Mouse (Mus musculus): Measurements from ENCODE around the gene Lama1. TPM values are rescaled to one million over a fixed set of nuclear protein-coding genes. Genes with fewer than 3 reads are reported as not detected.
"Not testable (repeated sequence)": the region's sequence is repeated elsewhere in the genome, so short reads cannot be mapped to it uniquely, and the experiment has no call there.

Lama1 gene
- polyA plus RNA-seq, 1 experiment: 1.2 TPM

DNA sequence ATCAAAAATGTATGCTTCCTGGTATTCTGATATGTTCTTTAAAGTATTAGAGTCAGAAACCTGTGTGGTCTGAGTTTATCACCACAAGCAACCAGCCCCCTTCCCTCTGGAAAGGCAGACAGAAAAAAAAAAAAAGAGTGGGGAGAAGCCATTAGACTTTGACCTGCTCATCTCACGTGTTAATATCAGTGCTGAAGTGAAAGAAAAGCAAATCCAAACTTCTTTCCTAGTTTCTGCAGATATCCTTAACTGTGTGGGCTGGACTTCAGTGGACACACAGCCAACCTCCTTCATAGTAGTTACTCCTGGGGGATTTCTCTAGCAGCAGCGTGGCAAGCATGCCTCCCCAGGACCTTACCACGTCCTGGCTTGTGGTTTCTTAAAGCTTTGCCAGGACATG, 34.0 kb downstream of the Lama1 start:
- H3K27me3 ChIP-seq (ENCODE audit: control insufficient read depth, insufficient read depth, low read length): no peaks in the 10 kb centered on the region
- H3K36me3 ChIP-seq (ENCODE audit: control insufficient read depth, insufficient read depth, low read length): no peaks in the 10 kb centered on the region
- TF ChIP-seq CTCF (IDR thresholded peaks at IDR 0.05; ENCODE audit: extremely low read depth, insufficient read length, insufficient replicate concordance, low read depth, low read length) (no peak), POLR2A (IDR thresholded peaks at IDR 0.05; ENCODE audit: low read depth, low read length) (no peak)
- H3K27ac ChIP-seq (ENCODE audit: insufficient read depth, low read depth, low read length): no peak overlapping the region
- 18% methylated on average over 3 of the region's 3 CpGs for WGBS
- H3K4me1 ChIP-seq (ENCODE audit: control insufficient read depth, insufficient read depth, insufficient read length, low read length): no peaks in the 10 kb centered on the region
- no peak overlapping the region for H3K4me3 ChIP-seq (ENCODE audit: low read depth, low read length)

DNA sequence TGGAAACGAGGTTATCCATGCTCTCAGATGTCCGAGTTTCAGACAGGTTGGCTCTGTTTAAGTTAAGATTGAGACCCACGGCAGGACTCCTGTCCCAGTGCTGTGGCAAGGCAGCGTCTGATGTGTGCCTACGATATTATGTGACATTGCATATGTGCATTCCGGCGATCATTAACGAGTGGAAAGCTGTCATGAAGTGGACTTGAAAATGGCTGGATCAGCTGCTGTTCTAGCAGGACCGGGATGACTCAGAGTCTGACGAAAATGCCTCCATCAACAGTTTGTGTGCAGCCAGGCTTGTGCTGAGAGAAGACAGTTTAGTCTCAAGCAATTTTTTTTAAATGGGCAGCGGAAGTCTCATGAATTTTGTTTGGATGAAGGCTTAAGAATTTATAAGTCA, 34.9 kb downstream of the Lama1 start:
- Histone ChIP-seq H3K36me3 (ENCODE audit: control insufficient read depth, insufficient read depth, low read length) (no peaks in the 10 kb centered on the region), H3K27me3 (ENCODE audit: control insufficient read depth, insufficient read depth, low read length) (no peaks in the 10 kb centered on the region), H3K4me3 (ENCODE audit: low read depth, low read length) (no peak overlapping the region), H3K27ac (ENCODE audit: insufficient read depth, low read depth, low read length) (peak overlapping the region; percentile 26), H3K4me1 (ENCODE audit: control insufficient read depth, insufficient read depth, insufficient read length, low read length) (no peaks in the 10 kb centered on the region)
- TF ChIP-seq POLR2A (IDR thresholded peaks at IDR 0.05; ENCODE audit: low read depth, low read length) (no peak), CTCF (IDR thresholded peaks at IDR 0.05; ENCODE audit: extremely low read depth, insufficient read length, insufficient replicate concordance, low read depth, low read length) (no peak)
- WGBS: 70% methylated on average over 11 of the region's 11 CpGs

DNA sequence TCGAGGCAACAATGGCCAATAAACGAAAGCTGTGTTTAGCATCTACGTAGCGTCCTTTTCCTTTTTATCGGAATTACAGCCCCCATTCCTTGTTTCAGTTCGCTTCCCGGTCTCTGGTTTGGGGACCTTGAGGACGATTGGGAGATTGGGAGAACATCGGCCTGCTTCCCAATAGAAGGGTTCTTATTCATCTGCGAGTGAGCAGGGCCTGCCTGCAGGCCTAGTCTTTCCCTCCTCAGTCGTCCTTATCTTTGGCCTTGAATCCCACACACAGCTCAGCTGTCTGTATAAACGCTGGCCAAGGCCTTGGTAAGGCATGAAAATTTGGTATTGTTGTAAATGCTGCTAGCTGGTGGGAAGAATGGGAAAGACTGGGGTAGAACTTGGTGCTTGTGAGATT, 36.5 kb downstream of the Lama1 start:
- Histone ChIP-seq H3K4me3 (ENCODE audit: low read depth, low read length) (no peak overlapping the region), H3K27ac (ENCODE audit: insufficient read depth, low read depth, low read length) (no peak overlapping the region), H3K4me1 (ENCODE audit: control insufficient read depth, insufficient read depth, insufficient read length, low read length) (no peaks in the 10 kb centered on the region), H3K36me3 (ENCODE audit: control insufficient read depth, insufficient read depth, low read length) (no peaks in the 10 kb centered on the region), H3K27me3 (ENCODE audit: control insufficient read depth, insufficient read depth, low read length) (no peaks in the 10 kb centered on the region)
- WGBS: 69% methylated on average over 12 of the region's 12 CpGs
- TF ChIP-seq POLR2A (IDR thresholded peaks at IDR 0.05; ENCODE audit: low read depth, low read length) (no peak), CTCF (IDR thresholded peaks at IDR 0.05; ENCODE audit: extremely low read depth, insufficient read length, insufficient replicate concordance, low read depth, low read length) (no peak)

DNA sequence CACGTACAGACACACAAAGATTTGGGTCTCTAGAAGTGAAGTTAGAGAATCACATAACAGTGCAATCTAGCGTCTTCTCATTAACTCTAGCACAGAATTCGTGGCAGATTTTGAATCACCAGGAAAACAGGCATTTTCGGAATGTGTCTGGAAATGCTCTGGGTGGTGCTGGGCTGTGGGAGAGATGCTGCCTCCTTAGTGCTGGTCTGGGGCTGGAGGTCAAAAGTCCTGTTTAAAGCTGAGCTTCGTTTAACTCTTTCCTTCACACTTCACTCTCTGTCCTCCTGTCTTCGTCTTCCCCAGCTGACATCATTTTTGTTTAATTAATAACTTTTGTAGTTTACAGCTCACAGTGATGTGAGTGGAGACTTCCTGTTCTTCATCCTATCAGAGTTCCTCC, 38.7 kb downstream of the Lama1 start:
- Histone ChIP-seq H3K36me3 (ENCODE audit: control insufficient read depth, insufficient read depth, low read length) (no peaks in the 10 kb centered on the region), H3K27me3 (ENCODE audit: control insufficient read depth, insufficient read depth, low read length) (no peaks in the 10 kb centered on the region), H3K4me1 (ENCODE audit: control insufficient read depth, insufficient read depth, insufficient read length, low read length) (no peaks in the 10 kb centered on the region), H3K4me3 (ENCODE audit: low read depth, low read length) (no peak overlapping the region), H3K27ac (ENCODE audit: insufficient read depth, low read depth, low read length) (no peak overlapping the region)
- no peak for TF ChIP-seq CTCF (IDR thresholded peaks at IDR 0.05; ENCODE audit: extremely low read depth, insufficient read length, insufficient replicate concordance, low read depth, low read length)
- no peak for TF ChIP-seq POLR2A (IDR thresholded peaks at IDR 0.05; ENCODE audit: low read depth, low read length)
- 46% methylated on average over 6 of the region's 6 CpGs for WGBS

DNA sequence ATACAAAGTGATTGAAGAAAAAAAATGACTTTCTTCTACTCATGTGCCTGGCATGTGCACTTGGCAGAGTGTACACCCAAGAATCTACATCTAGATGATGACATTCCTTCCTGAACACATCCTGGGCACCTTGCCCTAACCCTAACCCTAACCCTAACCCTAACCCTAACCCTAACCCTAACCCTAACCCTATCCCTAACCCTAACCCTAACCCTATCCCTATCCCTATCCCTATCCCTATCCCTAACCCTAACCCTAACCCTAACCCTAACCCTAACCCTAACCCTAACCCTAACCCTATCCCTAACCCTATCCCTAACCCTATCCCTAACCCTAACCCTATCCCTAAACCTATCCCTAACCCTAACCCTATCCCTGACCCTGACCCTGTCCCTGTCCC, 44.2 kb downstream of the Lama1 start:
- not testable (repeated sequence) for H3K27me3 ChIP-seq (ENCODE audit: control insufficient read depth, insufficient read depth, low read length); H3K36me3 ChIP-seq (ENCODE audit: control insufficient read depth, insufficient read depth, low read length); H3K27ac ChIP-seq (ENCODE audit: insufficient read depth, low read depth, low read length); H3K4me3 ChIP-seq (ENCODE audit: low read depth, low read length); H3K4me1 ChIP-seq (ENCODE audit: control insufficient read depth, insufficient read depth, insufficient read length, low read length)

DNA sequence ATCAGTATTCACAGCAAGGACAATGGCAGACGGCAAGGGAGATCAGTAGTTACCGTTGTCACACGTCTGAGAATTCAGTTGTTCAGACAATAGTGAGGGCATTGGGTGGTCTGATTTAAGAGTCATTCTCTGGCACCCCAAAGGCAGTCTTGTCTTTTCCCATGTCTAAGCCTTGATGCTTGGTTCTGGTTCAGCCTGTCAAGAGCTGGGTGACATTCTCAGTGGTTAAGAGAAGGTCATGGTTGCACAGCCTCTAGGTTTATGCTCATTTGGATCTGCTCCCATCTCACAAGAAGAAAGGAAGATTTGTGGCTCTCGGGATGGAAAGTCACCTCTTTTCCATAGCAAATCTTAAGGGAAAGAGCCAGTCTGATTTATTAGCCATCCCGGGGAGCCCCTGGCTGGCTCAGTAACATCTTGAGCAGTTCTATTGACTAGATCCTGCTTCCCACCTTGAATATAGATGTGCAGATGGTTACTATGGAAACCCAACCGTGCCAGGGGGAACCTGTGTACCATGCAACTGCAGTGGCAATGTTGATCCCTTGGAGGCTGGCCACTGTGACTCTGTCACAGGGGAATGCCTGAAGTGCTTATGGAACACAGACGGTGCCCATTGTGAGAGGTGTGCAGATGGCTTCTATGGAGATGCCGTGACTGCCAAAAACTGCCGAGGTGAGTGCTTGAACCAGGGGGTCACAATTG, 67.3 kb downstream of the Lama1 start:
- TF ChIP-seq CTCF (IDR thresholded peaks at IDR 0.05; ENCODE audit: extremely low read depth, insufficient read length, insufficient replicate concordance, low read depth, low read length) (no peak), POLR2A (IDR thresholded peaks at IDR 0.05; ENCODE audit: low read depth, low read length) (no peak)
- Histone ChIP-seq H3K4me3 (ENCODE audit: low read depth, low read length) (no peak overlapping the region), H3K27ac (ENCODE audit: insufficient read depth, low read depth, low read length) (no peak overlapping the region), H3K4me1 (ENCODE audit: control insufficient read depth, insufficient read depth, insufficient read length, low read length) (no peaks in the 10 kb centered on the region), H3K36me3 (ENCODE audit: control insufficient read depth, insufficient read depth, low read length) (no peaks in the 10 kb centered on the region), H3K27me3 (ENCODE audit: control insufficient read depth, insufficient read depth, low read length) (no peaks in the 10 kb centered on the region)
- 87% methylated on average over 9 of the region's 9 CpGs for WGBS

DNA sequence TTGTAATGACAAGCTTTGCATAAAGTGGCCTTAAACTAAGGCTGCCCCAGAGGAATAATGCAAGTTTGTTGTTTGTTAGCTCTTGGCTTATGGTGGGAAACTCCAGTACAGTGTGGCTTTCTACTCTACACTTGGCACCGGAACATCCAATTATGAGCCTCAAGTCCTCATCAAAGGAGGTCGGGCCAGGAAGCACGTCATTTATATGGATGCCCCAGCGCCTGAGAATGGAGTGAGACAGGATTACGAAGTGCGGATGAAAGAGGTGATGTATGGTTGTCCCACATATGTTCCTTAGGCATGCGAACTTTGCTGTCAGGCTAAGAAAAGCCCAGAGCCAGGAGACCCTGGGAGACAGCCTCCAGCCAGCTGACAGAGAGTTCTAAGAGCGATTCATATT, 76.5 kb downstream of the Lama1 start:
- 83% methylated on average over 8 of the region's 8 CpGs for WGBS
- H3K27ac ChIP-seq (ENCODE audit: insufficient read depth, low read depth, low read length): no peak overlapping the region
- TF ChIP-seq CTCF (IDR thresholded peaks at IDR 0.05; ENCODE audit: extremely low read depth, insufficient read length, insufficient replicate concordance, low read depth, low read length) (no peak), POLR2A (IDR thresholded peaks at IDR 0.05; ENCODE audit: low read depth, low read length) (no peak)
- no peaks in the 10 kb centered on the region for H3K36me3 ChIP-seq (ENCODE audit: control insufficient read depth, insufficient read depth, low read length)
- H3K27me3 ChIP-seq (ENCODE audit: control insufficient read depth, insufficient read depth, low read length): no peaks in the 10 kb centered on the region
- H3K4me3 ChIP-seq (ENCODE audit: low read depth, low read length): no peak overlapping the region
- H3K4me1 ChIP-seq (ENCODE audit: control insufficient read depth, insufficient read depth, insufficient read length, low read length): no peaks in the 10 kb centered on the region

DNA sequence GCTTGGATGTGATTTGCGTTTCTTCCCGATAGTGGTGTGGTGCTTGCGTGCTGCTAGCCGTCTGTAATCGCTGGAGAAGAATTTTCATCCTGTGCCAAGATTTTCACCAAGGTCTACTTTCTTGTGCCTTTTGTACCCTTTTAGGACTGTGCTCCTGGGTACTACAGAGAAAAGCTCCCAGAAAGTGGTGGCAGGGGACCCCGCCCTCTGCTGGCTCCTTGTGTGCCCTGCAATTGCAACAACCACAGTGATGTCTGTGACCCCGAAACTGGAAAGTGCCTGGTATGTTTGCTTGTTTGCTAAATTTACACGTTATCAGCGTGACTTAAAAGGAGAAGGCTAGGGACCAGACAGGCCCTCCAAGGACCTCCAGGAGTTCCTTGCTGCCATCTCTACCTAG, 79.7 kb downstream of the Lama1 start:
- H3K4me1 ChIP-seq (ENCODE audit: control insufficient read depth, insufficient read depth, insufficient read length, low read length): no peaks in the 10 kb centered on the region
- 66% methylated on average over 9 of the region's 9 CpGs for WGBS
- TF ChIP-seq CTCF (IDR thresholded peaks at IDR 0.05; ENCODE audit: extremely low read depth, insufficient read length, insufficient replicate concordance, low read depth, low read length) (no peak), POLR2A (IDR thresholded peaks at IDR 0.05; ENCODE audit: low read depth, low read length) (no peak)
- no peak overlapping the region for H3K27ac ChIP-seq (ENCODE audit: insufficient read depth, low read depth, low read length)
- H3K4me3 ChIP-seq (ENCODE audit: low read depth, low read length): no peak overlapping the region
- H3K36me3 ChIP-seq (ENCODE audit: control insufficient read depth, insufficient read depth, low read length): no peaks in the 10 kb centered on the region
- no peaks in the 10 kb centered on the region for H3K27me3 ChIP-seq (ENCODE audit: control insufficient read depth, insufficient read depth, low read length)

Measured in small intestine, adult 2 months (tissue).